ENCODE assay signal across 23 mouse cellular contexts in the genomic region with DNA sequence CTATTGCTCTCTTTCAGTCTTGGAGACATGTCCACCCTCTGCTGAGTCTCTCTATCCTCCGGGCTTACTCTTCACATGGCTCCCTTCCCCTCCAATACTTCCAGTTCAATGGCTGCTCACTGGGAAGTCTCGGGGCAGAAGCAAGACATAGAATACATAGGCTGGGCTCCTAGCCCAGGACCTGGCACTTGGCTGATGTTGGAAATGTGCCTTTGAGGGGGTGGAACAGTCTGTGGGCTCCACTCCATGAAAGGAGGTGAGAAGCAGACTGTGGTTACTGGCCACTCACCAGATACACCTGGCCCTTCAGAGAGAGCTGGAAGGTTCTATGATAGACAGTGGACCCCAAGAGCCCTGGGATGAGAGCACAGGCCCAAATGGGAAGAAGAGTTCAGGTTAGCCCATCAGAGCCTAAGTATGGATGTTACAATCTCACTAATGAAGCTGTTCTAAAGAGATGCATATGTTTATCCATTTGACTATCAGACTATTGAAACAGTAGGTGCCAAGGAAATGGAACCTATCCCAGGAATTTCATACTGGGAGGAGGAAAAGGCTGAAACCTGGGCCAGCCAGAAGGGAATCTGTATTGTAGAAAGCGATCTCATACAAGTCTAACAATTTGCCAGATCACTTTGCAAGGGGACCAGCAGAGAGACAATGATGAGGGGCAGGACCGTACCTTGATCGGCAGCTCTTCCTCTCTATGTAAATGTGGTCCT. TPM values are rescaled to one million over a fixed set of nuclear protein-coding genes. Genes with fewer than 3 reads are reported as not detected.
DNase-seq lines count a peak whose midpoint lies in the region; ATAC-seq lines count a peak whose summit lies in the region.
"Had no signal": no experiment of that assay in that cellular context is flagged by ENCODE, and none has a peak within 500 bp of the region (broad histone marks: within the 10 kb centered on the region; RNA-seq: fewer than 3 reads in every experiment).

No protein-coding gene starts in this region.

- DNase-seq in cerebellum, adult 11 months = peak; percentile 69
- DNase-seq in cerebellum, adult 9-11 months = peak; percentile 84
- no peak for DNase-seq in layer of hippocampus, adult 11-12 months (ENCODE audit: low spot score)
- DNase-seq in urinary bladder, postnatal 10 days (ENCODE audit: low spot score) = no peak
- DNase-seq: adrenal gland, adult 2 months; gastrocnemius, postnatal 36 days; heart, postnatal 36 days; kidney, adult 2 months; kidney, postnatal 10 days; lung, adult 18-20 months; right cerebral cortex, postnatal 4 days; thymus, postnatal 14 days had no signal

- WGBS in forebrain, embryonic 16.5 days = 75% methylated on average over 5 of the region's 5 CpGs
- WGBS in forebrain, embryonic 15.5 days = 79% methylated on average over 5 of the region's 5 CpGs
- 92% methylated on average over 5 of the region's 5 CpGs for WGBS in intestine, embryonic 15.5 days

- no peaks in the 10 kb centered on the region for H3K36me3 ChIP-seq in forebrain, embryonic 16.5 days (ENCODE audit: control insufficient read depth, insufficient read depth)
- no peaks in the 10 kb centered on the region for H3K36me3 ChIP-seq in forebrain, embryonic 15.5 days
- H3K36me3 ChIP-seq in intestine, embryonic 15.5 days = no peaks in the 10 kb centered on the region
- H3K36me3 ChIP-seq: G1E; limb, embryonic 13.5 days; liver, embryonic 12.5 days; midbrain, embryonic 15.5 days; neural tube, embryonic 13.5 days had no signal

- H3K27ac ChIP-seq in forebrain, embryonic 16.5 days (ENCODE audit: low read length) = no peak overlapping the region
- no peak overlapping the region for H3K27ac ChIP-seq in forebrain, embryonic 15.5 days (replicated peaks)
- no peak overlapping the region for H3K27ac ChIP-seq in intestine, embryonic 15.5 days
- H3K27ac ChIP-seq: hindbrain, embryonic 14.5 days; limb, embryonic 13.5 days; liver, embryonic 12.5 days; midbrain, embryonic 15.5 days; neural tube, embryonic 13.5 days had no signal

- H3K9me3 ChIP-seq in forebrain, embryonic 16.5 days (ENCODE audit: control insufficient read depth, low read length) = no peaks in the 10 kb centered on the region
- H3K9me3 ChIP-seq in forebrain, embryonic 15.5 days = no peaks in the 10 kb centered on the region
- no peaks in the 10 kb centered on the region for H3K9me3 ChIP-seq in intestine, embryonic 15.5 days
- H3K9me3 ChIP-seq: G1E; limb, embryonic 13.5 days; liver, embryonic 12.5 days; midbrain, embryonic 15.5 days; neural tube, embryonic 13.5 days had no signal

- peak; percentile 41; the same call in 1 of the 2 replicates for ATAC-seq in forebrain, embryonic 16.5 days
- ATAC-seq in forebrain, embryonic 15.5 days (replicated peaks) = no peak
- no peak for ATAC-seq in intestine, embryonic 15.5 days
- ATAC-seq: inflammation-experienced regulatory T-cells, adult 6 months; liver, embryonic 12.5 days; midbrain, embryonic 15.5 days; Patski had no signal

- H3K4me2 ChIP-seq in forebrain, embryonic 16.5 days (ENCODE audit: low read length) = no peak overlapping the region
- H3K4me2 ChIP-seq in forebrain, embryonic 15.5 days (replicated peaks) = no peak overlapping the region
- no peak overlapping the region for H3K4me2 ChIP-seq in intestine, embryonic 15.5 days (replicated peaks)
- H3K4me2 ChIP-seq: hindbrain, embryonic 14.5 days; limb, embryonic 13.5 days; liver, embryonic 12.5 days; midbrain, embryonic 15.5 days; neural tube, embryonic 13.5 days had no signal

- no peak overlapping the region for H3K4me3 ChIP-seq in forebrain, embryonic 16.5 days (replicated peaks; ENCODE audit: low read length)
- no peak overlapping the region for H3K4me3 ChIP-seq in forebrain, embryonic 15.5 days
- H3K4me3 ChIP-seq in intestine, embryonic 15.5 days (replicated peaks) = no peak overlapping the region
- H3K4me3 ChIP-seq: limb, embryonic 13.5 days; liver, embryonic 12.5 days; midbrain, embryonic 15.5 days; neural tube, embryonic 13.5 days had no signal

- no peaks in the 10 kb centered on the region for H3K27me3 ChIP-seq in forebrain, embryonic 16.5 days (replicated peaks; ENCODE audit: control insufficient read depth, insufficient read depth, low read length)
- H3K27me3 ChIP-seq in forebrain, embryonic 15.5 days = no peaks in the 10 kb centered on the region
- no peaks in the 10 kb centered on the region for H3K27me3 ChIP-seq in intestine, embryonic 15.5 days (replicated peaks)
- H3K27me3 ChIP-seq: liver, embryonic 12.5 days; midbrain, embryonic 15.5 days; Patski had no signal

- peaks cover 18% of the 10 kb centered on the region for H3K4me1 ChIP-seq in forebrain, embryonic 16.5 days (replicated peaks; ENCODE audit: control insufficient read depth, insufficient read depth, low read length)
- peaks cover 28% of the 10 kb centered on the region for H3K4me1 ChIP-seq in forebrain, embryonic 15.5 days
- H3K4me1 ChIP-seq in intestine, embryonic 15.5 days (replicated peaks) = 0 out of 2 replicates have a peak, but pooled peaks cover 6% of the 10 kb centered on the region
- H3K4me1 ChIP-seq: liver, embryonic 12.5 days had no signal

- H3K9ac ChIP-seq in forebrain, embryonic 16.5 days (replicated peaks; ENCODE audit: low read depth, low read length) = no peak overlapping the region
- no peak overlapping the region for H3K9ac ChIP-seq in forebrain, embryonic 15.5 days (replicated peaks)
- H3K9ac ChIP-seq in intestine, embryonic 15.5 days = no peak overlapping the region
- H3K9ac ChIP-seq: hindbrain, embryonic 14.5 days; limb, embryonic 13.5 days; liver, embryonic 12.5 days; midbrain, embryonic 15.5 days; neural tube, embryonic 13.5 days had no signal

RNA-seq across cellular contexts. Expression of gene Fam20c, which starts 8.8 kb away (rescaled TPM):
- 34.8 and 39.2 TPM in 2 replicates for polyA plus RNA-seq in forebrain, embryonic 16.5 days (2015; fragmentation: Nextera tagmentation; extraction: Ambion mirVana)
- 43.7 and 47.3 TPM in 2 replicates for polyA plus RNA-seq in forebrain, embryonic 15.5 days (2015; fragmentation: Nextera tagmentation; extraction: Ambion mirVana)
- 7.3 and 8.2 TPM in 2 replicates for polyA plus RNA-seq in intestine, embryonic 15.5 days (2015; fragmentation: Nextera tagmentation; extraction: Ambion mirVana)
- polyA plus RNA-seq: G1E; inflammation-experienced regulatory T-cells, adult 6 months had no signal

Comparison
In these comparisons a context has a peak if more than half of its experiments do, and no peak if none do; other contexts are left out.
1. DNase-seq: peak in cerebellum, adult 11 months (single experiment) and cerebellum, adult 9-11 months (single experiment); none in layer of hippocampus, adult 11-12 months (single experiment) and urinary bladder, postnatal 10 days (single experiment).